Mouse (Mus musculus) C2C12 (cell line): ENCODE data around the gene Lgi2.

Experiments
- CEBPB ChIP-seq: IDR thresholded peaks from one replicate; pipeline ENCODE4 v1.6.1; 2011; ENCODE audit warnings: low read depth, mild to moderate bottlenecking, control low read depth, moderate library complexity
- CTCF ChIP-seq: IDR thresholded peaks from one replicate; pipeline ENCODE4 v1.5.1; 2011; ENCODE audit not compliant: control insufficient read depth, insufficient read depth, insufficient read length
- MAX ChIP-seq: IDR thresholded peaks from one replicate; pipeline ENCODE4 v1.6.1; 2011; ENCODE audit warnings: mild to moderate bottlenecking, control low read depth

DNA sequence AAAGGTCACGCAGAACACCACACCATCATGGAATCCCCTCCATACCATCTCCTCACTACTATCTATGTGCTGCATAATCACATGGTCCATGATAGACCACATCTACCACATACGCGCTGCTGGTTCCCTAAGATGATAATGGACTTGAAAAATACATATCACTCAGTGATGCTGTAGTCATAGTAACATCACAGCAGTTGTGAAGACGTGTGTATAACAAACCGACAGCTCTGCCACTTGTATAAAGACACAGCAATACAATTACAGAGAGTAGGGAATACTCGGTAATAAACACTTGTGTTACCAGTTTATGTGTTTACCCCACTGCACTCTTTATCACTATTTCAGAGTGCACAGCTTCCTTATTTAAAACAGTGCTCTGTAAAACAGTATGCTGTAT lies 74.8 kb downstream of the Lgi2 start:
- no peak for TF ChIP-seq CTCF
- no peak for TF ChIP-seq MAX
- no peak for TF ChIP-seq CEBPB
